8 mouse cellular contexts compared by ENCODE assay signal in genomic region chr9:43103675-43104299, GRCm38 (mm10). TPM values are rescaled to one million over a fixed set of nuclear protein-coding genes. Genes with fewer than 3 reads are reported as not detected.
A peak's percentile ranks its signal among the peaks of the same experiment; 100 is the strongest.
DNase-seq lines count a peak whose midpoint lies in the region; ATAC-seq lines count a peak whose summit lies in the region.

No protein-coding gene starts in this region.

- H3K4me3 ChIP-seq in neural tube, embryonic 11.5 days (ENCODE audit: low read depth, low read length): peak overlapping the region; percentile 93
- peak overlapping the region; percentile 83 for H3K4me3 ChIP-seq in heart, embryonic 16.5 days (ENCODE audit: low read length)
- H3K4me3 ChIP-seq in liver, embryonic 16.5 days (ENCODE audit: low read depth, low read length): peak overlapping the region; percentile 87

- peaks cover 18% of the 10 kb centered on the region; the same call in 1 of the 2 replicates for H3K4me1 ChIP-seq in neural tube, embryonic 11.5 days (ENCODE audit: control insufficient read depth, insufficient read depth, low read length)
- H3K4me1 ChIP-seq in heart, embryonic 16.5 days (ENCODE audit: control insufficient read depth, insufficient read depth, low read length): peaks cover 34% of the 10 kb centered on the region
- peaks cover 41% of the 10 kb centered on the region for H3K4me1 ChIP-seq in liver, embryonic 16.5 days (ENCODE audit: control insufficient read depth, low read depth, low read length)

- H3K27me3 ChIP-seq in neural tube, embryonic 11.5 days (ENCODE audit: control insufficient read depth, insufficient read depth, low read length): no peaks in the 10 kb centered on the region
- H3K27me3 ChIP-seq in heart, embryonic 16.5 days (ENCODE audit: control insufficient read depth, insufficient read depth, low read length): no peaks in the 10 kb centered on the region
- peaks cover 8% of the 10 kb centered on the region for H3K27me3 ChIP-seq in liver, embryonic 16.5 days (ENCODE audit: control insufficient read depth, insufficient read depth, low read depth, low read length)

- DNase-seq in neural tube, embryonic 11.5 days (ENCODE audit: low spot score): no peak
- DNase-seq in neural tube, embryonic 10.5 days (ENCODE audit: extremely low spot score, low spot score): no peak
- no peak for DNase-seq in left cerebral cortex, adult 18-20 months (ENCODE audit: low spot score in 2 of 2)
- DNase-seq in kidney, adult 11 months: no peak
- no peak for DNase-seq in layer of hippocampus, adult 9-11 months

- H3K27ac ChIP-seq in neural tube, embryonic 11.5 days (ENCODE audit: low read depth, low read length): no peak overlapping the region
- H3K27ac ChIP-seq in heart, embryonic 16.5 days (ENCODE audit: low read length): peak overlapping the region; percentile 25
- peak overlapping the region; percentile 98 for H3K27ac ChIP-seq in liver, embryonic 16.5 days (ENCODE audit: low read length)

- H3K36me3 ChIP-seq in neural tube, embryonic 11.5 days (ENCODE audit: control insufficient read depth, insufficient read depth, low read length): no peaks in the 10 kb centered on the region
- H3K36me3 ChIP-seq in heart, embryonic 16.5 days (ENCODE audit: control insufficient read depth, insufficient read depth): no peaks in the 10 kb centered on the region
- no peaks in the 10 kb centered on the region for H3K36me3 ChIP-seq in liver, embryonic 16.5 days (ENCODE audit: control insufficient read depth, insufficient read depth)

- peak overlapping the region; percentile 72 for H3K4me2 ChIP-seq in neural tube, embryonic 11.5 days (ENCODE audit: low read depth)
- H3K4me2 ChIP-seq in heart, embryonic 16.5 days (ENCODE audit: low read depth, low read length): peak overlapping the region; percentile 89
- H3K4me2 ChIP-seq in liver, embryonic 16.5 days (ENCODE audit: low read depth, low read length): peak overlapping the region; percentile 86

- peak overlapping the region; percentile 18; the same call in 1 of the 2 replicates for H3K9ac ChIP-seq in neural tube, embryonic 11.5 days (ENCODE audit: low read length)
- peak overlapping the region; percentile 95 for H3K9ac ChIP-seq in heart, embryonic 16.5 days (ENCODE audit: low read length)
- H3K9ac ChIP-seq in liver, embryonic 16.5 days (ENCODE audit: low read depth, low read length): peak overlapping the region; percentile 89

- H3K9me3 ChIP-seq in neural tube, embryonic 11.5 days (ENCODE audit: control insufficient read depth, low read length): no peaks in the 10 kb centered on the region
- H3K9me3 ChIP-seq in heart, embryonic 16.5 days (replicated peaks; ENCODE audit: control insufficient read depth, low read length): no peaks in the 10 kb centered on the region
- H3K9me3 ChIP-seq in liver, embryonic 16.5 days (replicated peaks; ENCODE audit: control insufficient read depth, low read length): no peaks in the 10 kb centered on the region

- ATAC-seq in neural tube, embryonic 11.5 days (ENCODE audit: insufficient read depth, low FRiP score, low TSS enrichment): no peak
- ATAC-seq in heart, embryonic 16.5 days (replicated peaks; ENCODE audit: extremely low read depth, insufficient read depth, low FRiP score): no peak
- ATAC-seq in liver, embryonic 16.5 days (ENCODE audit: low read depth): no peak
- no peak for ATAC-seq in monocyte, adult 5-6 weeks (replicated peaks; ENCODE audit: insufficient number of reproducible peaks, low FRiP score, low TSS enrichment, poor library complexity, severe bottlenecking)

- WGBS in neural tube, embryonic 11.5 days: 44% methylated on average over 4 of the region's 4 CpGs
- 20% methylated on average over 4 of the region's 4 CpGs for WGBS in heart, embryonic 16.5 days
- WGBS in liver, embryonic 16.5 days (ENCODE audit: insufficient replicate concordance): 24% methylated on average over 4 of the region's 4 CpGs

RNA-seq across cellular contexts. Expression of gene Arhgef12, which starts 3.3 kb away (rescaled TPM):
- 10.3 and 12.3 TPM in 2 replicates for polyA plus RNA-seq in neural tube, embryonic 11.5 days (2014; fragmentation: Nextera tagmentation; extraction: Ambion mirVana)
- polyA plus RNA-seq in heart, embryonic 16.5 days (2015; fragmentation: Nextera tagmentation; extraction: Ambion mirVana): 10.9 and 12.4 TPM in 2 replicates
- polyA plus RNA-seq in liver, embryonic 16.5 days (2015; fragmentation: Nextera tagmentation; extraction: Ambion mirVana): 7.1 and 7.8 TPM in 2 replicates
- total RNA-seq in monocyte, adult 5-6 weeks (2017): 3.0 to 8.3 TPM (median 3.7 TPM) in 3 replicates
- 100 to 1,000 TPM; 144 to 145 TPM for total RNA-seq in left cerebral cortex, adult 18-20 months (2021)

RNA-seq across cellular contexts. Expression of gene Tmem136, which starts 12.6 kb away (rescaled TPM):
- 16.2 and 17.8 TPM in 2 replicates for polyA plus RNA-seq in neural tube, embryonic 11.5 days (2014; fragmentation: Nextera tagmentation; extraction: Ambion mirVana)
- polyA plus RNA-seq in heart, embryonic 16.5 days (2015; fragmentation: Nextera tagmentation; extraction: Ambion mirVana): 12.0 and 14.1 TPM in 2 replicates
- 0.49 and 0.78 TPM in 2 replicates for polyA plus RNA-seq in liver, embryonic 16.5 days (2015; fragmentation: Nextera tagmentation; extraction: Ambion mirVana)
- total RNA-seq in monocyte, adult 5-6 weeks (2017): 0.29 TPM in 1 of 3 replicates, not detected in the others
- total RNA-seq in left cerebral cortex, adult 18-20 months (2021): 10 to 100 TPM; 15.9 to 20.7 TPM

Comparison
In these comparisons a context has a peak if more than half of its experiments do, and no peak if none do; other contexts are left out.
1. H3K9ac ChIP-seq: peak in every context shown above with its lines; median percentile 95 in heart, embryonic 16.5 days; 89 in liver, embryonic 16.5 days; 18 in neural tube, embryonic 11.5 days.